Mouse (Mus musculus) bone marrow, adult 2 months (tissue): Measurements from ENCODE around the gene L3mbtl3.

Source experiments
- CTCF ChIP-seq: fragments of 200-500 bp; IDR thresholded peaks from 2 replicates; pipeline ENCODE4 v1.5.1; 2011; ENCODE audit warnings: low read length, control low read depth; ENCODE audit not compliant: control insufficient read depth, insufficient read depth
- POLR2A ChIP-seq: fragments of 200-500 bp; IDR thresholded peaks from 2 replicates; pipeline ENCODE4 v1.6.1; 2011; ENCODE audit warnings: low read depth, mild to moderate bottlenecking, control low read depth, low read length, borderline replicate concordance; ENCODE audit not compliant: control insufficient read depth

GRCm38 (mm10) chr10:26337896-26338503 is 37.8 kb downstream of the L3mbtl3 start:
- TF ChIP-seq POLR2A (no peak), CTCF (no peak)
